Mouse (Mus musculus) ES-E14 (cell line): ENCODE data around the gene Susd2.

ENCODE experiments used
- CHD2 ChIP-seq: IDR thresholded peaks from 2 replicates; pipeline ENCODE4 v1.6.1; 2014; ENCODE audit warnings: mild to moderate bottlenecking, low read depth, low read length, inconsistent platforms
- MAFK ChIP-seq: IDR thresholded peaks from 2 replicates; pipeline ENCODE4 v1.6.1; 2014; ENCODE audit warnings: mild to moderate bottlenecking, low read depth, low read length, inconsistent platforms; ENCODE audit not compliant: insufficient read depth
- ZC3H11A ChIP-seq: IDR thresholded peaks from 2 replicates; pipeline ENCODE4 v1.6.1; 2012; ENCODE audit warnings: low read depth, mild to moderate bottlenecking, inconsistent platforms, low read length, borderline replicate concordance
- ZNF384 ChIP-seq: IDR thresholded peaks from 2 replicates; pipeline ENCODE4 v1.6.1; 2012; ENCODE audit warnings: low read depth, low read length, inconsistent platforms

DNA sequence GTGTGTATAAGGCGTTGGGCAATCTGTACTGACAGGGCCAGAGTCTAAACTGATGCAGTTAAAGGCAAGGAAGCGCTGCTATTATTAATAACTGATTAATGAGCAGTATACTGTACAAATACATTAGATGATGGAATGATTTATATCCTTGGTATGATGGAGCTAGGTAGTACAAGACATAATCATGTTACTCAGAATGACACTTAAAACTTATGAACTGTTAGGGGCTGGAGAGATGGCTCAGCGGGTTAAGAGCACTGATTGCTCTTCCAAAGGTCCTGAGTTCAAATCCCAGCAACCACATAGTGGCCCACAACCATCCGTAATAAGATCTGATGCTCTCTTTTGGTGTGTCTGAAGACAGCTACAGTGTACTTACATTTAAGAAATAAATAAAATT, 36.6 kb downstream of the Susd2 start:
- TF ChIP-seq ZNF384 (no peak), MAFK (no peak), ZC3H11A (no peak), CHD2 (no peak)
